9 mouse cellular contexts compared by ENCODE assay signal in the genomic region with DNA sequence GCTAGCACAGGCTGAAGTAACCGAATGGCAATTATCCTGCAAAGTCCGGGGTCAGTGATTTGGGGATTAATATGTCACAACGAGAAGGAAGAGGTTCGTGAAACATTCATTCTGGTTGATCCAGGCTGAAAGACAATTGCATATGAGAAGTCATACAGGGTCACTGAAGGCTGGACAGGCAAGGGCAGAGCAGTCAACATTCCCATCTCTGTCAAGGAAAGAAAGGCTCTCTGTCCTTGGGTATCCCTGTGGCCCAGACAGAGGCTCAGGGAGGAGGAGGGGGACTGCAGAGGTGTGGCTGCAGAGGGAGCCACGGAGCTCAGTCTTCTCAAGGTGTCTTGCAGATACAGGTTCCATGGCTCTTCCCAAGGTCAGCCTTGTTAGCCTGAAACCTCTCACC.
DNase-seq lines count a peak whose midpoint lies in the region; ATAC-seq and TF ChIP-seq lines count a peak whose summit lies in the region.
"Had no signal": no experiment of that assay in that cellular context is flagged by ENCODE, and none has a peak within 500 bp of the region (broad histone marks: within the 10 kb centered on the region; RNA-seq: fewer than 3 reads in every experiment).

No protein-coding gene starts in this region.

- no peak overlapping the region for H3K9ac ChIP-seq in heart, adult 2 months (ENCODE audit: low read depth, low read length)
- no peak overlapping the region for H3K9ac ChIP-seq in hindbrain, embryonic 12.5 days
- H3K9ac ChIP-seq in limb, embryonic 12.5 days (replicated peaks): no peak overlapping the region

- H3K27ac ChIP-seq in heart, adult 2 months: peak overlapping the region; percentile 62
- peak overlapping the region; percentile 87 for H3K27ac ChIP-seq in hindbrain, embryonic 12.5 days
- H3K27ac ChIP-seq in limb, embryonic 12.5 days: peak overlapping the region; percentile 99

- TF ChIP-seq CTCF in heart, adult 2 months (IDR thresholded peaks at IDR 0.05): no peak

- no peak overlapping the region for H3K4me2 ChIP-seq in hindbrain, embryonic 12.5 days (replicated peaks)
- H3K4me2 ChIP-seq in limb, embryonic 12.5 days: no peak overlapping the region

- no peak for TF ChIP-seq EP300 in heart, adult 2 months (IDR thresholded peaks at IDR 0.05; ENCODE audit: insufficient read depth, low read depth, low read length)

- no peaks in the 10 kb centered on the region for H3K9me3 ChIP-seq in hindbrain, embryonic 12.5 days (replicated peaks)
- no peaks in the 10 kb centered on the region for H3K9me3 ChIP-seq in limb, embryonic 12.5 days

- peaks cover 4% of the 10 kb centered on the region for H3K36me3 ChIP-seq in heart, adult 2 months (ENCODE audit: control insufficient read depth, insufficient read depth, low read length)
- H3K36me3 ChIP-seq in hindbrain, embryonic 12.5 days: no peaks in the 10 kb centered on the region
- no peaks in the 10 kb centered on the region for H3K36me3 ChIP-seq in limb, embryonic 12.5 days

- H3K27me3 ChIP-seq in heart, adult 2 months (ENCODE audit: control insufficient read depth, insufficient read depth, low read length): no peaks in the 10 kb centered on the region
- no peaks in the 10 kb centered on the region for H3K27me3 ChIP-seq in hindbrain, embryonic 12.5 days
- no peaks in the 10 kb centered on the region for H3K27me3 ChIP-seq in limb, embryonic 12.5 days

- ATAC-seq in hindbrain, embryonic 12.5 days (ENCODE audit: low FRiP score): no peak
- ATAC-seq in limb, embryonic 12.5 days (ENCODE audit: insufficient number of reproducible peaks, insufficient read depth, low FRiP score, low TSS enrichment, low read depth): no peak

- DNase-seq in heart, adult 2 months: peak in 1 of 2 experiments; percentile 33
- no peak for DNase-seq in heart, adult 18-20 months
- peak; percentile 64 for DNase-seq in MN1 (ENCODE audit: low spot score)
- no peak for DNase-seq in right cerebral cortex, postnatal 14 days
- no peak for DNase-seq in gastrocnemius, postnatal 36 days
- DNase-seq in cerebellum, postnatal 36 days: no peak
- DNase-seq: layer of hippocampus, adult 9-11 months had no signal

- no peak overlapping the region for H3K4me3 ChIP-seq in heart, adult 2 months
- no peak overlapping the region for H3K4me3 ChIP-seq in hindbrain, embryonic 12.5 days
- no peak overlapping the region for H3K4me3 ChIP-seq in limb, embryonic 12.5 days (replicated peaks)

- peaks cover 39% of the 10 kb centered on the region for H3K4me1 ChIP-seq in heart, adult 2 months (ENCODE audit: control insufficient read depth, insufficient read depth, low read length)
- H3K4me1 ChIP-seq in hindbrain, embryonic 12.5 days: peaks cover 73% of the 10 kb centered on the region
- peaks cover 72% of the 10 kb centered on the region for H3K4me1 ChIP-seq in limb, embryonic 12.5 days (replicated peaks)

- 64% methylated on average over 5 of the region's 5 CpGs for WGBS in heart, adult 2 months
- WGBS in hindbrain, embryonic 12.5 days: 57% methylated on average over 5 of the region's 5 CpGs
- WGBS in limb, embryonic 12.5 days: 46% methylated on average over 5 of the region's 5 CpGs

- TF ChIP-seq POLR2A in heart, adult 2 months (IDR thresholded peaks at IDR 0.05; ENCODE audit: insufficient read depth, low read depth, low read length): no peak

- intact Hi-C loops in heart, adult 2 months (cut with DNase I): loop anchor here (2.0 kb wide), 1 partner anchor 259 kb away; no protein-coding TSS in a partner anchor
- intact Hi-C loops in gastrocnemius, postnatal 36 days (cut with DNase I): loop anchor here (5.0 to 10.0 kb wide), 2 partner anchors 45 to 173 kb away; no protein-coding TSS in a partner anchor

- no peaks in the 10 kb centered on the region for H3K79me2 ChIP-seq in heart, adult 2 months (replicated peaks; ENCODE audit: control insufficient read depth, insufficient read depth, low read length)
